Mouse (Mus musculus) left cerebral cortex, postnatal 4 days (tissue): ENCODE measurements at regions not wholly inside any gene's neighbourhood (a gene's known extent, or its start where the extent isn't known, plus 50 kb on each side); places are given as distances from the start of the nearest gene placed in this dataset.

ENCODE experiments used
- DNase-seq: peaks from one replicate; pipeline ENCODE4 v3.0.0-alpha.2; 2022
- intact Hi-C: fragments of 180-260 bp; cut with DNase I; formaldehyde crosslinking; loops from one replicate; pipeline ENCODE4 v1.15.1; 2025

- no peak for DNase-seq
- intact Hi-C loops = no loop called here
Measured at GRCm38 (mm10) chr10:92625781-92626180, 96.4 kb downstream of the Nedd1 start.

DNA sequence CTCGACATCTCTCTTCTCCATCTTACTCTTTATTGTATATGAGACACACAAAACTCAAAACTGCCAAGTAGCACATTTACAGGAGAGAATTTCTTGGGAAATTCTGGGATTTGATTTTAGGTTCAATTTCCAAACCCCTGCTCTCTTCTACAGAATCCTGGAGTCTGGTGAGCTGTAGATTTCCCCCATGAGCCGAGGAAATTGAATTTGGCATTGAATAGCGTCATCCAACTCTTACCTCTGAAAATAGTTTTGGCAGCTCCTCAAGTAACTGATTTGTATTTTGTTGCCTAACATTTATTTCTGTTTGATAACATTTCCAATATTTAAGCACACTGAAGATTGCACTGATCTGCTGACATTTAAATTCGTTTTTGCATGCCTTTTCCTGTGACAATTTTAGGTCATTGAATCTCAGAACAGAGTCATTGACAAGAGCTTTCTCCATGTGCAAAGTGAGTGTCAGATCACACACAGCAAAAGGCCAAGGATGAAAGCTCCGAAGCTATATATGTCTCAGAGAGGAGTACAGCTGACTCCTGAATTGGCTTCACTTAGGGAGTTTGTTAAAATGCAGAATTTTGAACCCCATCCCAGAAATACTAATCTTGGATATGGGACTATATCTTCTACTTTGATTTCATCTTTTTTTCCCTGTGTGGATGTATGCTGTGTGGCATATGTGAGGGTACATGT is 106.4 kb downstream of the Nedd1 start:
- intact Hi-C loops = no loop called here

GRCm38 (mm10) chr10:92614341-92614740 is 107.9 kb downstream of the Nedd1 start:
- no peak for DNase-seq
- intact Hi-C loops = no loop called here

More for the DNA sequence above, 106.4 kb downstream of the Nedd1 start:
- no peak for DNase-seq

DNA sequence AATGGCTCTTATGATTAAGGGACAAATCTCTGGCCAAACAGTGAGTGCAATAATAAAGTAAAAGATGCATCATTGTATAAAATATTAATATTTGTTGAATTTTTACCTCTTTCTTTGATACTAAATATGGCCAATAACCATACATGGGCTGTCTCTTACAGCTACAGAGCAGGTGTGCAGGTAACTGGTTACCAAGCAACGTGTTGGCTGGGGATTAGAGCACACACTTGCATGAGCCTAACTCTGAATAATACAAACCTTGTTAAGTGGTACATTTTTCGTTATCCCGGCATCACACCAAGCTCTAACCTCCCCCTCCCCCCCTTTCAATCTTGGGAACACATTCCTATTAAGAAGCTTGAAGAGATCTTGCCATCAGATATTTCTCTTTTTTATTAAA is 111.2 kb downstream of the Nedd1 start:
- no peak for DNase-seq
- intact Hi-C loops = no loop called here

DNA sequence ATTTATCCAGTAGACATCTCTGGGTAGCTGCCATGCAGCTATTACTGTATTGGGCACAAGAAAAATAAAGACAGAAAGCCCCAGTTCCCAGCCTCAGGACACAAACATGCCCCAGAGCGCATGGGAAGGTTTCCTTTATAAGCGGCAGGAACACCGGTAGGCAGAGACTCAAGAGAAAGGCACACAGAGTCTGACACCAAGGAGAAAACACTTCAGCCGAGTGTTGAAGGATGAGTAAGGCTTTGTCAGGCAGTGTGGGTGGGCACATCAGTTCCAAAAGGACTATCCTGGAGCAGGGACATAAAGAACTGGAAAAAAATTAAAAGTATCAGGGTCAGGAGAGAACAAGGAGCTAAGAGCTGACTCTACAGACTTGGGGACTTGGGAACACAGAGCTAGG is 115.5 kb downstream of the Nedd1 start:
- intact Hi-C loops = no loop called here
- DNase-seq = no peak

DNA sequence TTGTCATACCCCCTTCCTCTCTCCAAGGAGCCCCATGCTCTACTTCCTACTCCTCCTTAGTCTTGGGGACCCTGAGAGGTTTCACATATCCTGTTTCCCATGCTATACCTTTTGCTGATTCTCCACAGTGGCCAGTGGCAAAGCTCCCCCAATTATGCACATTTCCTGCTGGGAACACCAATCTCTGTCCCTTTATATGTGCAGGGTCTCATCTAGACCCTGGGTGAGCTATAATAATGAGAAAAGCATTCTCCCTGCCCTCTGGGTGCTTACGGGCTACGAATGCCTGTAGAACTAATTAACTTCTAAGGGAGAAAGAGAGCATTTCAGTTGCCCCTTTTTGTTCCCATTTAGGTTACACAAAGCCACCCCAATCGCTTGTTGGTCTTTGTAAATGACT is 116.6 kb downstream of the Nedd1 start:
- DNase-seq = no peak
- intact Hi-C loops = no loop called here

DNA sequence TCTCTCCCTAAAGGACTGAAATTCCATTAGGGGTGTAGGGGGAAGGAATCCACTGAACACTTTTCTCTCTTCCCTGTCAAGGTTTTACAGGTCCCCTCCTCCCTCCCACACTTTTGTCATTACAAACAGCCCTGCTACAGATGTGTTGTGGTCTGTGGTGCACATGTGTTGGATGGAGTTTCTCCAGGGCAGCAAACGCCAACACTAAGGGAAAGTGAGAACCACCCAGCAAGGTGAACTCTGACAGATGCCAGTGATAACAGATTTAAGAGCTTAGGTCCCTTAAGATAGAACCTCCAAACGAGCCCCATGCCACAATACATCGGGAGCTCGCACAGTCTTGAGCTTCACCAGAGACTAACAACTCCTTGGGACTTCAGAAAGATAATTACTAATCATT is 122.1 kb downstream of the Nedd1 start:
- DNase-seq = no peak
- intact Hi-C loops = no loop called here

- no peak for DNase-seq
- intact Hi-C loops = no loop called here
Measured at GRCm38 (mm10) chr10:92595496-92596355, 126.5 kb downstream of the Nedd1 start.

DNA sequence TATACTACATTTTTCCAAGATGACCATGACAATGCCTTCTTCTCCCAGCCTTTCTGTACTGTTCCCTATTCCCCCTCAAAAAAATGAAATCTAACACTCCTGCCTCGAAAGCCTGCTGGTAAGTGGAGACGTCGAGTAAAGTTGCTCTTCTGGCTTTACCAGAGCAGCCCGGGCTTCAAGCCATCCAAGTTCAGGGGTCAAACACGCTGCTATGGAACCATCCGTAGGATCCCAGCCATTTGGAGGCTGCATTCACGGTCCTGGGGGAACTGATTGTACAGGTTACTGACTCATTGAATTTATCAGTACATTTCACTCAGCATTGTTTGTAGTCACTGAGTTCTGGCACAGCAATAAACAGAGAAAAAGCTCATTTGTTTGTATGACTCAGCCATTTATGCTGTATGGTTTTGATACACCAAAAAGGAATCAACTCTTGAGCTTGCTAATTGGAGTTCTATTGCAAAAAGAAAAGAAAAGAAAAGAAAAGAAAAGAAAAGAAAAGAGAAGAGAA is 128.2 kb downstream of the Nedd1 start:
- DNase-seq = no peak
- intact Hi-C loops = no loop called here

DNA sequence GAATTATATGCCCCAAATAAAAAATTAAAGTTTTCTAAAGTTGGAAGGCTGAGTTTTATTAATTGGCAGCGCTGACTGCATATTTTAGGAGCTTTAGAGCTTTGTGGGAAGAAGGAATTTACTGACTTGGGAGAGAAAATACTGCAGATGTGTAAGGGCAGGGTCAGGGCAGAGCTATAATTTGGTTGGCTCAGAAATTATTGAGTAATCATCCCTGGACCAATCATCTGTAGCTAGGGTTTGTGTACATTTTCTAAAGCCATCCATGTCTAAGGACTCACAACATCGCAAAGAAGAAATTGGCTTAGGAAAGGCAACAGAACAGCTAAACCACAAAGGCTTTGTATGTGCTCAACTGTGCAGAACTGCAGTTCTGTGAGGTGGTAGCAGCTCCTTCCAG is 143.3 kb downstream of the Nedd1 start:
- DNase-seq = no peak
- intact Hi-C loops = no loop called here

DNA sequence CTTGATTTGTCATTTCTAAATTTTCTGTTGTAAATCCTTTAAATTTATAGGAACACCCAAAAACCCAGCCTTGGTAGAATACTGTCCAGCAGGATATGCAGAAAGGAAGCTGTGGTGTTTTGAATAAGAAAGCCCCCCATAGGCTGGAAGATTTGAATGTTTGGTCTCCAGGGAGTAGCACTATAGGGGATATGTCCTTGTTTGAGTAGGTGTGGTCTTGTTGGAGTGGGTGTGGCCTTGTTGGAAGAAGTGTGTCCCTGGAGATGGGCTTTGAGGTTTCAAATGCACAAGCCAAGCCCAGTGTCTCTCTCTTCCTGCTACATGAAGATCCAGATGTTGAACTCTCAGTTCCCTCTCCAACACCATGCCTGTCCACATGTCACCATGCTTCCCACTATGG is 151.7 kb downstream of the Nedd1 start:
- DNase-seq = no peak
- intact Hi-C loops = no loop called here

GRCm38 (mm10) chr10:92557463-92557862 is 164.8 kb downstream of the Nedd1 start:
- intact Hi-C loops = no loop called here
- DNase-seq = no peak

DNA sequence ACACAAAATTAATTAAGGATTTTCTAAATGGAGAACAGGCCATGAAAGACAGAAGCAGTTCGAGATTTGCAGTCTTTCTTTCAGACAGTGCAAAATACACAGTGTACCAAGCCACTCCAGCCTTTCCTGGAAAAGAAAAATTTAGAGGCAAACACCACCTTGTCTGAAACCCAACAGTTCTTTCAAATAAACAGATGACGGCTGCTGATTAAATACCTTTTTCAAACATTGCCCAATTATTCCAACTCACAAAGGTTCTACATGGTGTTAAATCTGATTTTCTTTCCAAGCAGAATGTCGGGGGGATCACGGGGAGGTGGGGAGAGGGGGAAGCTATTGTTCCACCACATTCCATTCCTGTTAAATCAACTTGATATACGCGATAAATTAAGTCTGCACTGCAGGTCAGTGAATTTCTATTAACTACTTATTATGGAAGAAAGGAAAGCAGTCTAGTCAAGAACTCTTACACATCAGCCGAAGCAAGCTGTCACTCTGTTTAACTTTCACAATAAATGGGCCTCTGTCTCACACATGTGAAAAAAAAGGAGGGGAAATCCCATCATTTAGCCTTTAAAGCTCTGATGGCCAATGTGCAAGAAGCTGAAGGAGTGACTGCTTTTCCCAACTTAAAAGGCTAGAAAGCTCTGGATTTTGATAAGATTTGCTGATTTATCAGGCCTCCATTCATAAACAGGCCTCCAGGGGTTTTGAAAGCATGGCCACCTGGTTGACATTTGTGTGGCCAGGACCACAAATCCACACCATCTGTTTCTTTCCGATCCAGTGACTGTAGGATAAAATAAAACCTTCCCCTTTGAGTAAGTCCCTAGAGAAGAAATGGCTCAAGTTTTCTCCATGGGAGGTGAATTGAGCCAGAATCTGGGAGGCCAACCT is 165.4 kb downstream of the Nedd1 start:
- DNase-seq = peak; percentile 29
- intact Hi-C loops = no loop called here

DNA sequence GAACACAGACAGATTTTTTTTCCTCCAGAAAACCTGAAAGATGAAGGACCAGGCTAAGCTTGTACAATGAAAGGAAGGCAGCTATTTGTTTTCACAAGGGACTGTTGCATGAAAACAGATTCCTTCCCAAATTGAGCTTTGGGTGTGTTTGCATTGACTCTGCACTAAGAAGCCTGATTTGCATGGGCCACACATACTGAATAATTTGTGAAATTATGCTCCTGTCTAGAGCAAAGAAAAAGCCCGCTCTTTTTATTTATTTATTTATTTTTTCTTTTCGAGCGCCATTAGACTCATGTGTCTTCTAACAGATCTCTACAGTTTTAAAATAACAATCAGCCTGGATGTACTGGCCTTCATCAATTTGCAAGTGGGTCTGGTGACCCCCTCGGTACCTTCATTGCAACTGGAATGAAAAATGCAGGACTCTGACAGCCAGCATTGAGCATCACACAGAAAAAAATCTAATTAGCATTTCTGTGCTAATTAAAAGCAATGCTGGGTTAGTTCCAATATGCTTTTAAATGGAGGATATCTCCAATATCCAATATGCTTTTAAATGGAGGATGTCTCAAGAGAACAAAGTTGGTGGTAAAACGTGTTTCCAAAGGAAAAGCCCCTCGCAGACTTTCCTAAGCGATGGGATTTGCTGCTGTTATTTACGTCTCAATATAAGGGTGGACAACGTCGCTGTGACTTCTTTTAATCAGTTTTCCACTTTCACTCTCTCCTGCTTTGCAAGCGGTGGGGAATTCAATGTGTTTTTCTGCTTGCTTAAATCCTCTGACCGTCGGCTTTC is 166.3 kb downstream of the Nedd1 start:
- intact Hi-C loops = no loop called here
- no peak for DNase-seq

DNA sequence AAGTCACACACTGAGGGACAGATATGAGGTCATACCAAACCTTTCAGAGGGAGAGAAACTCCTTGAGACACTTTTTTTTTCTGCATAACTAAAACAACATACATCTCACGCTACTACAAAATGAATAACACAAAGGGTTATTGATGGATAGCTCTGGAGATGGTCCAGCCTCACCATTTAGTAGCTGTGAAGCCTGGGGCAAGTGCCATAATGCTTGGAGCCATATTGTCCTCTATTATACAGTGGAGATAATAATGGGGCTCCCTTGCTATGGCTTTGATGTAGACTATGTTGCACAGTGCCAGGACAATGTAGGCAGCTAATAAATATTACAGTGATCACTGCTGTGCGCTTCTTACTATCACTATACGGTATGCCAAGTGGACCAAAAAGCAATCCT is 168.3 kb downstream of the Nedd1 start:
- no peak for DNase-seq
- intact Hi-C loops = no loop called here

- intact Hi-C loops = no loop called here
- DNase-seq = peak; percentile 9
Measured at GRCm38 (mm10) chr10:92548875-92549586, 173.2 kb downstream of the Nedd1 start.

- DNase-seq = no peak
- intact Hi-C loops = no loop called here
Measured at GRCm38 (mm10) chr10:92538433-92538832, 183.8 kb downstream of the Nedd1 start.

DNA sequence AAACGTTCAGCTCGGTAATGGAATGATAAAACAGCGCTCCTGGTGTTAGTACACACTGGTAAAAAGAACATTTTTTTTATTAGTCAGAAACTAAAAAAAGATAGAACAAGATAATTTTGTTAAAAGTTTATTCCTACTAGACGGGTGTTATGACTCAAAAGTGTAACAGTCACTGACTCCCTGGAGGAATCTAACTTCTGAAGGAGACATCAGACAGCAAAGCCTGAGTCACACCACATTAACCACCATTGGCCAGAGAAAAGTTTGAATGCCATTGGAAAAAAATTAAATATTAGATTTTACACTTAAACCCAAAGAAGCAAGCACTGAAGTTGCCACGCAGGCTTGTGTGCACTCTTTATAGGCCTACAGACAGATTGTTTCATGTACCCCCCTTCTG is 205.3 kb downstream of the Nedd1 start:
- no peak for DNase-seq
- intact Hi-C loops = no loop called here

DNA sequence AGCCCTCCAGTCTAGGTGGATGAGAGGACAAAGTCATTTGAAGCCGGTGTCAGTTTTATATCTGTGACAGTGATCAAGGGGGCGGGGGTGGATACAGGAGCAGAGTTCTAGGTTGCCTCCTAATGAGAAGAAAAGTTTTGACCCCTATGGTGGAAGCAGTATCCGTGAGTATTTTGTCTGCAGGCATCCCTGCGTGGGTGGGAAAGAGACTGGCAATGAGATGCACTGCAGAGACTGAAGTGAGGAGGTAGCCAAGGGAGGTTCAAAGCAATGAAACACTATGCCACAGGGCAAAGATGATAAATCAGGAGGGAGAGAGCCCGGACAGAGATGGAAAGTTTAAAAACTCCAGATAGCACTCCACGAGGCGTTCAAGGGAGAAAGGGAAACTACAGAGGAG is 210.5 kb downstream of the Nedd1 start:
- intact Hi-C loops = no loop called here
- DNase-seq = no peak

DNA sequence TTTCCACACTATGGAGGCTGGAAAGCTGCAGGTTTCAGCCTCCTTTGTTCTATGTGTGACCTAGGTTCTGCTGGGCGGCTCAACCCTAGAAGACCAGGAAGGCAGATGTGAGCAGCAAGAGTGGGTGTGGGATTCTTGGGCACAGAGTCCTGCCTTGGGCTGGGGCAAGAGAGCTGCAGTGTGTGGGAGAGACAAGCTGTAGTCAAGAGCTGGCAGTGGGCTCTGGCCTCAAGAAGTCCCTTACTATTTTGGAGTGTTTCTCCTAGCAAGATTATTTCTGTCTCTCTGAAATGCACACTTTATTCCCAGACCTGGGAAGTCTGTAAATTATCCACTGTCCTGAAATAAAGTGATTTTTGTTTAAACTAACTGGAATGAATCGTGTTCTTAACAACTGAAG is 211.5 kb downstream of the Nedd1 start:
- intact Hi-C loops = no loop called here
- no peak for DNase-seq
